ENCODE assay signal across 8 mouse cellular contexts in genomic region chr12:24709409-24709808, GRCm38 (mm10). TPM values are rescaled to one million over a fixed set of nuclear protein-coding genes. Genes with fewer than 3 reads are reported as not detected.
DNase-seq lines count a peak whose midpoint lies in the region; ATAC-seq and TF ChIP-seq lines count a peak whose summit lies in the region.

No protein-coding gene starts in this region.

- H3K36me3 ChIP-seq in heart, postnatal 0 days (replicated peaks; ENCODE audit: control insufficient read depth, insufficient read depth, low read length): peaks cover 12% of the 10 kb centered on the region
- peaks cover 3 to 25% of the 10 kb centered on the region in 2 experiments for H3K36me3 ChIP-seq in MEL (ENCODE audit: control insufficient read depth in 1 of 2, insufficient read depth in 2 of 2, low read length in 2 of 2)
- H3K36me3 ChIP-seq in forebrain, postnatal 0 days (ENCODE audit: insufficient read depth): no peaks in the 10 kb centered on the region; the same call in 1 of the 2 replicates
- H3K36me3 ChIP-seq in midbrain, embryonic 13.5 days: peaks cover 15% of the 10 kb centered on the region; the same call in 1 of the 2 replicates

- TF ChIP-seq EP300 in heart, postnatal 0 days (IDR thresholded peaks at IDR 0.05; ENCODE audit: low read depth): no peak
- TF ChIP-seq EP300 in MEL (IDR thresholded peaks at IDR 0.05; ENCODE audit: low read depth in 1 of 2, low read length in 2 of 2): no peak

- no peaks in the 10 kb centered on the region for H3K27me3 ChIP-seq in heart, postnatal 0 days (ENCODE audit: control insufficient read depth, insufficient read depth, low read length)
- H3K27me3 ChIP-seq in MEL (ENCODE audit: control insufficient read depth in 1 of 2, insufficient read depth in 2 of 2, low read length in 2 of 2): no peaks in the 10 kb centered on the region
- no peaks in the 10 kb centered on the region; the same call in 1 of the 2 replicates for H3K27me3 ChIP-seq in forebrain, postnatal 0 days (ENCODE audit: insufficient read depth, low read length)
- 0 out of 2 replicates have a peak, but pooled peaks cover 4% of the 10 kb centered on the region for H3K27me3 ChIP-seq in midbrain, embryonic 13.5 days

- no peak for TF ChIP-seq RAD21 in MEL (IDR thresholded peaks at IDR 0.05; ENCODE audit: low read depth, low read length)

- peak overlapping the region; percentile 79 for H3K4me3 ChIP-seq in heart, postnatal 0 days (ENCODE audit: low read depth, low read length)
- H3K4me3 ChIP-seq in MEL (ENCODE audit: control insufficient read depth in 1 of 2, insufficient read depth in 1 of 2, low read depth in 2 of 2, low read length in 2 of 2): peak overlapping the region; percentile 57 to 94
- peak overlapping the region; percentile 83 for H3K4me3 ChIP-seq in forebrain, postnatal 0 days (ENCODE audit: low read depth, low read length)
- peak overlapping the region; percentile 87 for H3K4me3 ChIP-seq in midbrain, embryonic 13.5 days (replicated peaks)

- intact Hi-C loops in left cerebral cortex, postnatal 36 days (cut with DNase I): no loop called here

- ATAC-seq in heart, postnatal 0 days (ENCODE audit: insufficient read depth, low read depth): no peak
- ATAC-seq in forebrain, postnatal 0 days: no peak
- no peak for ATAC-seq in midbrain, embryonic 13.5 days
- ATAC-seq in erythroid progenitor cell, adult 5-6 weeks (replicated peaks; ENCODE audit: low FRiP score, poor library complexity, severe bottlenecking): no peak

- no peak; a peak in 1 of 4 replicates for TF ChIP-seq POLR2A in MEL (IDR thresholded peaks at IDR 0.05; ENCODE audit: control insufficient read depth in 1 of 2, insufficient read depth in 1 of 2, low read depth in 1 of 2, low read length in 2 of 2, poor library complexity in 1 of 2)

- peaks cover 21% of the 10 kb centered on the region for H3K4me1 ChIP-seq in heart, postnatal 0 days (ENCODE audit: control insufficient read depth, insufficient read depth)
- H3K4me1 ChIP-seq in MEL (ENCODE audit: control insufficient read depth in 1 of 2, insufficient read depth in 2 of 2, low read length in 2 of 2): peaks cover 3 to 22% of the 10 kb centered on the region in 2 experiments
- H3K4me1 ChIP-seq in forebrain, postnatal 0 days (ENCODE audit: insufficient read depth): peaks cover 11% of the 10 kb centered on the region; the same call in 1 of the 2 replicates
- peaks cover 49% of the 10 kb centered on the region for H3K4me1 ChIP-seq in midbrain, embryonic 13.5 days (replicated peaks)

- no peak for DNase-seq in heart, postnatal 0 days (ENCODE audit: low spot score)
- no peak for DNase-seq in heart, adult 8-10 months (ENCODE audit: low spot score)
- peak; percentile 74 for DNase-seq in MEL (ENCODE audit: low read depth, low spot score)
- no peak for DNase-seq in forebrain, postnatal 0 days
- peak; percentile 66 to 71 for DNase-seq in urinary bladder, postnatal 36 days (ENCODE audit: low spot score in 2 of 2)
- no peak for DNase-seq in left cerebral cortex, postnatal 36 days (ENCODE audit: low spot score in 2 of 2)

- TF ChIP-seq CTCF in heart, postnatal 0 days (IDR thresholded peaks at IDR 0.05; ENCODE audit: low read depth): no peak
- TF ChIP-seq CTCF in MEL (IDR thresholded peaks at IDR 0.05 in 2 of 3, conservative IDR thresholded peaks at IDR 0.05 in 1 of 3; ENCODE audit: control insufficient read depth in 1 of 3, insufficient read depth in 1 of 3, low read depth in 2 of 3, low read length in 3 of 3, poor library complexity in 1 of 3, severe bottlenecking in 1 of 3): no peak
- TF ChIP-seq CTCF in forebrain, postnatal 0 days (IDR thresholded peaks at IDR 0.05; ENCODE audit: low read depth): no peak

- H3K9me3 ChIP-seq in heart, postnatal 0 days (replicated peaks; ENCODE audit: control insufficient read depth, low read length): no peaks in the 10 kb centered on the region
- H3K9me3 ChIP-seq in MEL (replicated peaks; ENCODE audit: insufficient read depth, low read length): no peaks in the 10 kb centered on the region
- H3K9me3 ChIP-seq in forebrain, postnatal 0 days (ENCODE audit: low read length): no peaks in the 10 kb centered on the region
- no peaks in the 10 kb centered on the region for H3K9me3 ChIP-seq in midbrain, embryonic 13.5 days

- 32% methylated on average over 6 of the region's 6 CpGs for WGBS in heart, postnatal 0 days
- 19% methylated on average over 6 of the region's 6 CpGs for WGBS in forebrain, postnatal 0 days
- 23% methylated on average over 6 of the region's 6 CpGs for WGBS in midbrain, embryonic 13.5 days

- peak overlapping the region; percentile 88 for H3K4me2 ChIP-seq in heart, postnatal 0 days (ENCODE audit: low read depth, low read length)
- H3K4me2 ChIP-seq in forebrain, postnatal 0 days (ENCODE audit: low read depth): peak overlapping the region; percentile 73
- peak overlapping the region; percentile 81 for H3K4me2 ChIP-seq in midbrain, embryonic 13.5 days (replicated peaks)

- peaks cover 32% of the 10 kb centered on the region for H3K79me2 ChIP-seq in MEL (ENCODE audit: control insufficient read depth, insufficient read depth, low read length, poor library complexity)

- H3K27ac ChIP-seq in heart, postnatal 0 days (ENCODE audit: low read depth): peak overlapping the region; percentile 63
- H3K27ac ChIP-seq in MEL (ENCODE audit: control insufficient read depth, low read depth, low read length): peak overlapping the region; percentile 87
- no peak overlapping the region for H3K27ac ChIP-seq in forebrain, postnatal 0 days (ENCODE audit: low read depth, low read length)
- H3K27ac ChIP-seq in midbrain, embryonic 13.5 days: no peak overlapping the region

- peak overlapping the region; percentile 64; the same call in 1 of the 2 replicates for H3K9ac ChIP-seq in heart, postnatal 0 days (replicated peaks; ENCODE audit: low read depth, low read length)
- H3K9ac ChIP-seq in MEL (ENCODE audit: control insufficient read depth, low read depth, low read length, poor library complexity, severe bottlenecking): peak overlapping the region; percentile 98
- H3K9ac ChIP-seq in forebrain, postnatal 0 days: peak overlapping the region; percentile 73; the same call in 1 of the 2 replicates
- peak overlapping the region; percentile 86 for H3K9ac ChIP-seq in midbrain, embryonic 13.5 days (replicated peaks)

TF ChIP-seq in MEL, 35 proteins besides CTCF, POLR2A, EP300 and RAD21:
- TF ChIP-seq POLR2AphosphoS2 (IDR thresholded peaks at IDR 0.05; ENCODE audit: low read length): 0 out of 2 replicates have a peak, but pooled peaks have one; percentile 51
- no peak for TF ChIP-seq ZNF384 (IDR thresholded peaks at IDR 0.05; ENCODE audit: low read depth, low read length)
- 0 out of 2 replicates have a peak, but pooled peaks have one; percentile 39 for TF ChIP-seq TBP (IDR thresholded peaks at IDR 0.05; ENCODE audit: low read depth, low read length)
TF ChIP-seq in MEL: peak in this region for 2.

RNA-seq across cellular contexts. Expression of gene Rrm2, which starts 1.4 kb away (rescaled TPM):
- total RNA-seq in heart, postnatal 0 days (2014; rRNA removed; ENCODE audit: low replicate concordance): 76.8 and 78.0 TPM in 2 replicates
- 81.8 and 90.3 TPM in 2 replicates for polyA plus RNA-seq in heart, postnatal 0 days (2015; fragmentation: Nextera tagmentation; extraction: Ambion mirVana)
- 1 to 10 TPM; 1.3 to 3.3 (median 2.3) TPM for total RNA-seq in heart, adult 8-10 months (2022)
- 81.2 and 88.2 TPM in 2 replicates for total RNA-seq in MEL (2012; rRNA removed)
- 100 to 1,000 TPM; 127 to 158 TPM for polyA plus RNA-seq in MEL (2012; ENCODE audit: insufficient read depth in 1 of 2, insufficient read length in 2 of 2, low read depth in 1 of 2, low replicate concordance in 2 of 2, missing spikeins in 1 of 2)
- 18.2 and 19.2 TPM in 2 replicates for total RNA-seq in forebrain, postnatal 0 days (2014; rRNA removed)
- polyA plus RNA-seq in forebrain, postnatal 0 days (2015; fragmentation: Nextera tagmentation; extraction: Ambion mirVana): 50.3 and 50.7 TPM in 2 replicates
- polyA plus RNA-seq in midbrain, embryonic 13.5 days (2015; fragmentation: Nextera tagmentation; extraction: Ambion mirVana): 153 and 175 TPM in 2 replicates
- total RNA-seq in left cerebral cortex, postnatal 36 days (2021): 1 to 10 TPM; 2.5 to 2.9 TPM
- 647 and 687 TPM in 2 replicates for total RNA-seq in erythroid progenitor cell, adult 5-6 weeks (2015; ENCODE audit: low replicate concordance)
- total RNA-seq in erythroid progenitor cell, adult 5-6 weeks (2017; ENCODE audit: low replicate concordance): 662 and 846 TPM in 2 replicates

RNA-seq across cellular contexts. Expression of gene Cys1, which starts 27.8 kb away (rescaled TPM):
- 2.5 and 3.8 TPM in 2 replicates for total RNA-seq in heart, postnatal 0 days (2014; rRNA removed; ENCODE audit: low replicate concordance)
- polyA plus RNA-seq in heart, postnatal 0 days (2015; fragmentation: Nextera tagmentation; extraction: Ambion mirVana): 0.85 and 0.89 TPM in 2 replicates
- 1 to 10 TPM; 3.3 to 5.6 (median 4.7) TPM for total RNA-seq in heart, adult 8-10 months (2022)
- total RNA-seq in MEL (2012; rRNA removed): not detected in 2 replicates
- not detected for polyA plus RNA-seq in MEL (2012; ENCODE audit: insufficient read depth in 1 of 2, insufficient read length in 2 of 2, low read depth in 1 of 2, low replicate concordance in 2 of 2, missing spikeins in 1 of 2)
- total RNA-seq in forebrain, postnatal 0 days (2014; rRNA removed): 4.2 and 5.8 TPM in 2 replicates
- 2.1 and 2.3 TPM in 2 replicates for polyA plus RNA-seq in forebrain, postnatal 0 days (2015; fragmentation: Nextera tagmentation; extraction: Ambion mirVana)
- 0.90 and 1.0 TPM in 2 replicates for polyA plus RNA-seq in midbrain, embryonic 13.5 days (2015; fragmentation: Nextera tagmentation; extraction: Ambion mirVana)
- 10 to 100 TPM; 10.8 to 17.5 TPM for total RNA-seq in left cerebral cortex, postnatal 36 days (2021)
- total RNA-seq in erythroid progenitor cell, adult 5-6 weeks (2015; ENCODE audit: low replicate concordance): not detected in 2 replicates
- total RNA-seq in erythroid progenitor cell, adult 5-6 weeks (2017; ENCODE audit: low replicate concordance): 0.39 TPM in 1 of 2 replicates, not detected in the other

RNA-seq across cellular contexts. Expression of gene Klf11, which starts 58.3 kb away (rescaled TPM):
- total RNA-seq in heart, postnatal 0 days (2014; rRNA removed; ENCODE audit: low replicate concordance): 37.4 and 45.5 TPM in 2 replicates
- 16.5 and 25.4 TPM in 2 replicates for polyA plus RNA-seq in heart, postnatal 0 days (2015; fragmentation: Nextera tagmentation; extraction: Ambion mirVana)
- 10 to 100 TPM in 3 of 4 experiments, 1 to 10 TPM in 1; 7.9 to 11.9 (median 11.1) TPM for total RNA-seq in heart, adult 8-10 months (2022)
- 1.8 and 2.4 TPM in 2 replicates for total RNA-seq in MEL (2012; rRNA removed)
- 1 to 10 TPM in 1 of 2 experiments, not detected in 1; 7.2 TPM for polyA plus RNA-seq in MEL (2012; ENCODE audit: insufficient read depth in 1 of 2, insufficient read length in 2 of 2, low read depth in 1 of 2, low replicate concordance in 2 of 2, missing spikeins in 1 of 2)
- 27.3 and 30.7 TPM in 2 replicates for total RNA-seq in forebrain, postnatal 0 days (2014; rRNA removed)
- 20.4 and 22.9 TPM in 2 replicates for polyA plus RNA-seq in forebrain, postnatal 0 days (2015; fragmentation: Nextera tagmentation; extraction: Ambion mirVana)
- polyA plus RNA-seq in midbrain, embryonic 13.5 days (2015; fragmentation: Nextera tagmentation; extraction: Ambion mirVana): 16.8 and 19.1 TPM in 2 replicates
- 1 to 10 TPM; 6.0 to 6.7 TPM for total RNA-seq in left cerebral cortex, postnatal 36 days (2021)
- 30.6 and 40.0 TPM in 2 replicates for total RNA-seq in erythroid progenitor cell, adult 5-6 weeks (2015; ENCODE audit: low replicate concordance)
- total RNA-seq in erythroid progenitor cell, adult 5-6 weeks (2017; ENCODE audit: low replicate concordance): 46.6 and 52.6 TPM in 2 replicates

Comparison
In these comparisons a context has a peak if more than half of its experiments do, and no peak if none do; other contexts are left out.
1. DNase-seq: peak in MEL (single experiment) and urinary bladder, postnatal 36 days (2 of 2); none in heart, postnatal 0 days (single experiment), heart, adult 8-10 months (single experiment), forebrain, postnatal 0 days (single experiment) and left cerebral cortex, postnatal 36 days (0 of 2).
2. H3K27ac ChIP-seq: peak in heart, postnatal 0 days (single experiment) and MEL (single experiment); none in forebrain, postnatal 0 days (single experiment) and midbrain, embryonic 13.5 days (single experiment).
3. Peak in every context shown above with its lines, with median percentiles within 50 percentile points of each other: H3K4me2 ChIP-seq, H3K4me3 ChIP-seq and H3K9ac ChIP-seq.